Mouse (Mus musculus) E14TG2a.4 (cell line): ENCODE results near the gene Sema3g.

Experiments used
- H3K27me3 ChIP-seq: 2 replicates; pipeline ENCODE4 v1.6.1; 2014; ENCODE audit warnings: low read length, control low read depth; ENCODE audit not compliant: insufficient read depth
- H3K36me3 ChIP-seq: 2 replicates; pipeline ENCODE4 v1.6.1; 2014; ENCODE audit warnings: low read length, control low read depth; ENCODE audit not compliant: insufficient read depth
- H3K4me1 ChIP-seq: replicated peaks from 2 replicates; pipeline ENCODE4 v1.6.1; 2014; ENCODE audit warnings: low read depth, low read length, control low read depth
- H3K4me3 ChIP-seq: replicated peaks from 2 replicates; pipeline ENCODE4 v1.5.1; 2014; ENCODE audit warnings: mild to moderate bottlenecking, low read length
- H3K9me3 ChIP-seq: 2 replicates; pipeline ENCODE4 v1.6.1; 2014; ENCODE audit warnings: low read length, control low read depth
- CTCF ChIP-seq: conservative IDR thresholded peaks from 2 replicates; pipeline ENCODE4 v1.5.1; 2014; ENCODE audit warnings: low read length
- NANOG ChIP-seq: IDR thresholded peaks from 2 replicates; pipeline ENCODE4 v1.6.1; 2014; ENCODE audit warnings: borderline replicate concordance, low read length, mixed read lengths
- POU5F1 ChIP-seq: IDR thresholded peaks from 2 replicates; pipeline ENCODE4 v1.6.1; 2014; ENCODE audit warnings: low read length, borderline replicate concordance

Sema3g gene

GRCm38 (mm10) chr14:31230442-31230841 lies 12.8 kb downstream of the Sema3g start:
- Histone ChIP-seq H3K9me3 (no peaks in the 10 kb centered on the region), H3K27me3 (peaks cover 80% of the 10 kb centered on the region), H3K36me3 (no peaks in the 10 kb centered on the region), H3K4me1 (peaks cover 51% of the 10 kb centered on the region), H3K4me3 (no peak overlapping the region)
- no peak for TF ChIP-seq CTCF
- TF ChIP-seq NANOG = no peak
- no peak for TF ChIP-seq POU5F1

- Histone ChIP-seq H3K9me3 (no peaks in the 10 kb centered on the region), H3K4me1 (peaks cover 35% of the 10 kb centered on the region), H3K36me3 (no peaks in the 10 kb centered on the region), H3K4me3 (no peak overlapping the region), H3K27me3 (peaks cover 60% of the 10 kb centered on the region)
- TF ChIP-seq CTCF = no peak
- no peak for TF ChIP-seq POU5F1
- TF ChIP-seq NANOG = no peak
Measured at GRCm38 (mm10) chr14:31232404-31233069, 14.9 kb downstream of the Sema3g start.

- H3K36me3 ChIP-seq = no peaks in the 10 kb centered on the region
- peaks cover 27% of the 10 kb centered on the region for H3K4me1 ChIP-seq
- H3K4me3 ChIP-seq = no peak overlapping the region
- no peaks in the 10 kb centered on the region for H3K9me3 ChIP-seq
- TF ChIP-seq POU5F1 = no peak
- TF ChIP-seq CTCF = no peak
- TF ChIP-seq NANOG = no peak
- H3K27me3 ChIP-seq = peaks cover 56% of the 10 kb centered on the region
Measured at GRCm38 (mm10) chr14:31233070-31233995, 15.7 kb downstream of the Sema3g start.

GRCm38 (mm10) chr14:31233996-31234591 lies 16.4 kb downstream of the Sema3g start:
- peaks cover 55% of the 10 kb centered on the region for H3K27me3 ChIP-seq
- H3K36me3 ChIP-seq = no peaks in the 10 kb centered on the region
- peaks cover 19% of the 10 kb centered on the region for H3K4me1 ChIP-seq
- peak overlapping the region; percentile 60 for H3K4me3 ChIP-seq
- no peaks in the 10 kb centered on the region for H3K9me3 ChIP-seq
- TF ChIP-seq NANOG = no peak
- peak; percentile 78 for TF ChIP-seq CTCF

GRCm38 (mm10) chr14:31237101-31237882 lies 19.6 kb downstream of the Sema3g start:
- Histone ChIP-seq H3K4me1 (peaks cover 22% of the 10 kb centered on the region), H3K27me3 (peaks cover 28% of the 10 kb centered on the region), H3K4me3 (no peak overlapping the region), H3K36me3 (no peaks in the 10 kb centered on the region), H3K9me3 (no peaks in the 10 kb centered on the region)
- TF ChIP-seq NANOG (no peak), POU5F1 (no peak), CTCF (no peak)

GRCm38 (mm10) chr14:31240528-31240927 lies 22.9 kb downstream of the Sema3g start:
- Histone ChIP-seq H3K4me3 (no peak overlapping the region), H3K4me1 (peaks cover 5% of the 10 kb centered on the region; the same call in 1 of the 2 replicates), H3K9me3 (no peaks in the 10 kb centered on the region), H3K36me3 (no peaks in the 10 kb centered on the region), H3K27me3 (peaks cover 18% of the 10 kb centered on the region)
- TF ChIP-seq NANOG (no peak), POU5F1 (no peak), CTCF (no peak)

- no peaks in the 10 kb centered on the region for H3K36me3 ChIP-seq
- H3K9me3 ChIP-seq = no peaks in the 10 kb centered on the region
Measured at GRCm38 (mm10) chr14:31244777-31245176, 27.1 kb downstream of the Sema3g start.

More at GRCm38 (mm10) chr14:31244777-31245176, 27.1 kb downstream of the Sema3g start:
- H3K27me3 ChIP-seq = peaks cover 17% of the 10 kb centered on the region
- H3K4me1 ChIP-seq = peaks cover 5% of the 10 kb centered on the region; the same call in 1 of the 2 replicates
- H3K4me3 ChIP-seq = no peak overlapping the region
- no peak for TF ChIP-seq POU5F1
- no peak for TF ChIP-seq NANOG
- no peak for TF ChIP-seq CTCF
